Mouse (Mus musculus): ENCODE measurements around the gene Runx2. TPM values are rescaled to one million over a fixed set of nuclear protein-coding genes. Genes with fewer than 3 reads are reported as not detected.

The Runx2 gene
- polyA plus RNA-seq, 1 experiment from 2014 or later: 4.6 TPM

GRCm38 (mm10) chr17:44611543-44611942, 203.1 kb downstream of the Runx2 start:
- Histone ChIP-seq H3K9ac (replicated peaks) (no peak overlapping the region), H3K27me3 (no peaks in the 10 kb centered on the region), H3K36me3 (no peaks in the 10 kb centered on the region), H3K4me1 (peaks cover 6% of the 10 kb centered on the region; the same call in 1 of the 2 replicates), H3K4me2 (replicated peaks) (no peak overlapping the region), H3K9me3 (no peaks in the 10 kb centered on the region), H3K4me3 (no peak overlapping the region), H3K27ac (replicated peaks) (no peak overlapping the region)
- no peak for ATAC-seq (ENCODE audit: low FRiP score, low read depth)
- WGBS: 87% methylated on average over 4 of the region's 4 CpGs

GRCm38 (mm10) chr17:44610828-44611227, 203.8 kb downstream of the Runx2 start:
- Histone ChIP-seq H3K36me3 (no peaks in the 10 kb centered on the region), H3K4me2 (replicated peaks) (no peak overlapping the region), H3K4me1 (peaks cover 6% of the 10 kb centered on the region; the same call in 1 of the 2 replicates), H3K4me3 (no peak overlapping the region), H3K27me3 (no peaks in the 10 kb centered on the region), H3K9me3 (no peaks in the 10 kb centered on the region), H3K27ac (replicated peaks) (no peak overlapping the region), H3K9ac (replicated peaks) (no peak overlapping the region)
- 75% methylated on average over 6 of the region's 6 CpGs for WGBS
- ATAC-seq (ENCODE audit: low FRiP score, low read depth): no peak

GRCm38 (mm10) chr17:44609897-44610641, 204.5 kb downstream of the Runx2 start:
- WGBS: 62% methylated on average over 5 of the region's 5 CpGs
- H3K9ac ChIP-seq (replicated peaks): no peak overlapping the region

GRCm38 (mm10) chr17:44609356-44609755, 205.2 kb downstream of the Runx2 start:
- WGBS: 85% methylated on average over 10 of the region's 10 CpGs
- Histone ChIP-seq H3K4me2 (replicated peaks) (no peak overlapping the region), H3K27ac (replicated peaks) (no peak overlapping the region), H3K4me1 (peaks cover 5% of the 10 kb centered on the region; the same call in 1 of the 2 replicates), H3K9me3 (no peaks in the 10 kb centered on the region), H3K27me3 (no peaks in the 10 kb centered on the region), H3K36me3 (no peaks in the 10 kb centered on the region), H3K4me3 (no peak overlapping the region), H3K9ac (replicated peaks) (no peak overlapping the region)
- ATAC-seq (ENCODE audit: low FRiP score, low read depth): no peak

More at GRCm38 (mm10) chr17:44609897-44610641, 204.5 kb downstream of the Runx2 start:
- no peaks in the 10 kb centered on the region for H3K27me3 ChIP-seq
- no peak for ATAC-seq (ENCODE audit: low FRiP score, low read depth)
- H3K4me2 ChIP-seq (replicated peaks): no peak overlapping the region
- H3K27ac ChIP-seq (replicated peaks): no peak overlapping the region
- H3K36me3 ChIP-seq: no peaks in the 10 kb centered on the region
- H3K9me3 ChIP-seq: no peaks in the 10 kb centered on the region
- peaks cover 6% of the 10 kb centered on the region; the same call in 1 of the 2 replicates for H3K4me1 ChIP-seq
- no peak overlapping the region for H3K4me3 ChIP-seq

GRCm38 (mm10) chr17:44608907-44609306, 205.7 kb downstream of the Runx2 start:
- Histone ChIP-seq H3K4me1 (peaks cover 2% of the 10 kb centered on the region; the same call in 1 of the 2 replicates), H3K27me3 (no peaks in the 10 kb centered on the region), H3K9ac (replicated peaks) (no peak overlapping the region), H3K27ac (replicated peaks) (no peak overlapping the region), H3K9me3 (no peaks in the 10 kb centered on the region), H3K4me3 (no peak overlapping the region), H3K4me2 (replicated peaks) (no peak overlapping the region), H3K36me3 (no peaks in the 10 kb centered on the region)
- 79% methylated on average over 4 of the region's 4 CpGs for WGBS
- no peak for ATAC-seq (ENCODE audit: low FRiP score, low read depth)

- Histone ChIP-seq H3K4me1 (no peaks in the 10 kb centered on the region), H3K4me3 (no peak overlapping the region), H3K9me3 (no peaks in the 10 kb centered on the region), H3K27me3 (no peaks in the 10 kb centered on the region), H3K36me3 (no peaks in the 10 kb centered on the region), H3K9ac (replicated peaks) (no peak overlapping the region), H3K27ac (replicated peaks) (no peak overlapping the region), H3K4me2 (replicated peaks) (no peak overlapping the region)
- no peak for ATAC-seq (ENCODE audit: low FRiP score, low read depth)
- WGBS: 91% methylated on average over 8 of the region's 8 CpGs
Measured at GRCm38 (mm10) chr17:44607383-44607782, 207.2 kb downstream of the Runx2 start.

- Histone ChIP-seq H3K4me1 (no peaks in the 10 kb centered on the region), H3K36me3 (no peaks in the 10 kb centered on the region), H3K9me3 (no peaks in the 10 kb centered on the region), H3K9ac (replicated peaks) (no peak overlapping the region), H3K4me2 (replicated peaks) (no peak overlapping the region), H3K27me3 (no peaks in the 10 kb centered on the region), H3K4me3 (no peak overlapping the region), H3K27ac (replicated peaks) (no peak overlapping the region)
- WGBS: 91% methylated on average over 7 of the region's 7 CpGs
- ATAC-seq (ENCODE audit: low FRiP score, low read depth): no peak
Measured at GRCm38 (mm10) chr17:44606245-44606644, 208.4 kb downstream of the Runx2 start.

- H3K4me3 ChIP-seq: no peak overlapping the region
- no peak overlapping the region for H3K9ac ChIP-seq (replicated peaks)
- no peak overlapping the region for H3K4me2 ChIP-seq (replicated peaks)
- no peaks in the 10 kb centered on the region for H3K36me3 ChIP-seq
- no peaks in the 10 kb centered on the region for H3K27me3 ChIP-seq
- no peak for ATAC-seq (ENCODE audit: low FRiP score, low read depth)
- H3K9me3 ChIP-seq: no peaks in the 10 kb centered on the region
- no peak overlapping the region for H3K27ac ChIP-seq (replicated peaks)
- 89% methylated on average over 3 of the region's 3 CpGs for WGBS
- H3K4me1 ChIP-seq: no peaks in the 10 kb centered on the region
Measured at GRCm38 (mm10) chr17:44605749-44606148, 208.8 kb downstream of the Runx2 start.

GRCm38 (mm10) chr17:44603170-44603569, 211.4 kb downstream of the Runx2 start:
- Histone ChIP-seq H3K4me3 (no peak overlapping the region), H3K4me1 (no peaks in the 10 kb centered on the region), H3K27ac (replicated peaks) (no peak overlapping the region), H3K36me3 (no peaks in the 10 kb centered on the region), H3K4me2 (replicated peaks) (no peak overlapping the region), H3K9me3 (no peaks in the 10 kb centered on the region), H3K9ac (replicated peaks) (no peak overlapping the region), H3K27me3 (no peaks in the 10 kb centered on the region)
- 78% methylated on average over 4 of the region's 4 CpGs for WGBS
- no peak for ATAC-seq (ENCODE audit: low FRiP score, low read depth)

GRCm38 (mm10) chr17:44601317-44602021, 213.1 kb downstream of the Runx2 start:
- no peaks in the 10 kb centered on the region for H3K9me3 ChIP-seq
- ATAC-seq (ENCODE audit: low FRiP score, low read depth): no peak
- no peaks in the 10 kb centered on the region for H3K36me3 ChIP-seq
- H3K9ac ChIP-seq (replicated peaks): no peak overlapping the region
- no peak overlapping the region for H3K4me2 ChIP-seq (replicated peaks)
- 83% methylated on average over 11 of the region's 11 CpGs for WGBS
- H3K4me3 ChIP-seq: no peak overlapping the region
- no peaks in the 10 kb centered on the region for H3K4me1 ChIP-seq
- H3K27me3 ChIP-seq: no peaks in the 10 kb centered on the region; the same call in 1 of the 2 replicates
- no peak overlapping the region for H3K27ac ChIP-seq (replicated peaks)

GRCm38 (mm10) chr17:44599856-44600255, 214.7 kb downstream of the Runx2 start:
- Histone ChIP-seq H3K9ac (replicated peaks) (no peak overlapping the region), H3K27me3 (no peaks in the 10 kb centered on the region; the same call in 1 of the 2 replicates), H3K27ac (replicated peaks) (no peak overlapping the region), H3K36me3 (no peaks in the 10 kb centered on the region), H3K9me3 (no peaks in the 10 kb centered on the region), H3K4me3 (no peak overlapping the region), H3K4me1 (no peaks in the 10 kb centered on the region), H3K4me2 (replicated peaks) (no peak overlapping the region)
- no peak for ATAC-seq (ENCODE audit: low FRiP score, low read depth)
- 82% methylated on average over 1 of the region's 1 CpGs for WGBS

- WGBS: 94% methylated on average over 2 of the region's 2 CpGs
- no peaks in the 10 kb centered on the region for H3K4me1 ChIP-seq
- H3K9ac ChIP-seq (replicated peaks): no peak overlapping the region
- H3K27ac ChIP-seq (replicated peaks): no peak overlapping the region
- no peaks in the 10 kb centered on the region for H3K9me3 ChIP-seq
- H3K4me3 ChIP-seq: no peak overlapping the region
- H3K27me3 ChIP-seq: no peaks in the 10 kb centered on the region; the same call in 1 of the 2 replicates
- ATAC-seq (ENCODE audit: low FRiP score, low read depth): no peak
- H3K4me2 ChIP-seq (replicated peaks): no peak overlapping the region
- H3K36me3 ChIP-seq: no peaks in the 10 kb centered on the region
Measured at GRCm38 (mm10) chr17:44599132-44599531, 215.5 kb downstream of the Runx2 start.

Measured in midbrain, embryonic 12.5 days (tissue).